Mouse (Mus musculus) c-Kit-positive CD71-positive TER-119-positive erythroid progenitor cells, embryonic 14.5 days (primary cell): Measurements from ENCODE around the gene Lnpep.
"Not testable (repeated sequence)": the region's sequence is repeated elsewhere in the genome, so short reads cannot be mapped to it uniquely, and the experiment has no call there.

Experiments
- DNase-seq: peaks from one replicate; pipeline ENCODE4 v3.0.0-alpha.2; 2013; ENCODE audit warnings: low spot score

Gene Lnpep

GRCm38 (mm10) chr17:17609523-17609922, 15.3 kb downstream of the Lnpep start:
- DNase-seq: no peak

DNA sequence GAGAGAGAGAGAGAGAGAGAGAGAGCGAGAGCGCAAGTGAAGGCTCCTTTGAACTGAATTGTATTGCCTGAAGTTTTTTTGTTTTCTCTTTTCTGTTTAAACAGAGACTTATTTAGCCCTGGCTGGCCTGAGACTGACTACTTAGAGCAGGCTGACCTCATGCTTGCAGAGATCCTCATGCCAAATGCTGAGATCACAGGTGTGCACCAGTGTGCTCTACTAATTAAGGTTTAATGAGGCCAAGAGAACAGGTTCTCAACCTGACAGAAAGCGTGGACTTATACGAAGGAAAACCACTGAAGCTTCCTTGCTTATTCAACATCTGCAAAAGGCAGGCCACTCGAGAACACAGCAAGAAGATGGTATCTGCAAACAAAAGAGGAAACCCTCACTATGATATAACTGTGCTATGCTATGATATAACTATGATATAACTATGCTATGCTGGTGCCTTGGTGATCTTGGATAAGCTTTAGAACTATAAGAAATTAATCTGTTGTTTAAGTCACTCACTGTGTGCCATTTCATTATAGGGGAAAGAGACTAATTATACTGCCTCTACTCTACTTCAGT, 16.3 kb downstream of the Lnpep start:
- no peak for DNase-seq

DNA sequence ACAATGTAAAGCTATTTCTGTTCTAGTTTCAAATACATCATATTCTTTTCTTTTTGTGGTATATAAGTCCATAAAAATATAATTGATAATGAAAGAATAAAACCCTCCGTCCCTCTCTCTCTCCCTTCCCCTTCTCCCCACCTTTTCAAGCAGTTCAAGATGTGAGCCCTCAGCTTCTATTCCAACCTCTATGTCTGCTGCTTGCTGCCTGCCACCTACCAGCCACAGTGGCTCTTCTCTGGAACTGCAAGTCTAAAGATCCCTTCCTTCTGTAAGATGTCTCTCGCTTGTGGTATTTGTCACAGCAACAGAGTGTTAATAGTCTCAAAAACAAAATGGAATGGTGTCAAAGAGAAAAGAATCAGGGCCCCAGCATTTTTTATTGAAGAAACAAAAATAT, 20.3 kb downstream of the Lnpep start:
- DNase-seq: no peak

DNA sequence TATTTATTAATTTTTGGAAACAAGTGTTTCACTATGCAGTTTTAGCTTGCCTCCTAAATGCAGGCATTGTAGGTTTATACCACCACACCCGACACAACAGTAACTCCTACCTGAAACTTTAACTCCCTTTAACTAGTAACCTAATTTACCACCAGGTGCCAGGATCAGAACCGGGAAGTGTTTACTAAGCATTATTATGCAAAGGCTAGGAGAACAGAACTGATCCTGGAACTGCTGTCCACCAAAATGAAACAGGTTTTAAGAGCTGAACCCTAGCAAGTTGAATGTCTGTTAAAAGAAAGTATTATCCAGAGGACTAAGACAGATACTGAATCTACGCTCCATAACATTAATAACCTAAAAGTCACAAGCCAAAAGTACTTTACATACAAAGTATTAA, 21.2 kb downstream of the Lnpep start:
- no peak for DNase-seq

GRCm38 (mm10) chr17:17602786-17603185, 22.1 kb downstream of the Lnpep start:
- no peak for DNase-seq

DNA sequence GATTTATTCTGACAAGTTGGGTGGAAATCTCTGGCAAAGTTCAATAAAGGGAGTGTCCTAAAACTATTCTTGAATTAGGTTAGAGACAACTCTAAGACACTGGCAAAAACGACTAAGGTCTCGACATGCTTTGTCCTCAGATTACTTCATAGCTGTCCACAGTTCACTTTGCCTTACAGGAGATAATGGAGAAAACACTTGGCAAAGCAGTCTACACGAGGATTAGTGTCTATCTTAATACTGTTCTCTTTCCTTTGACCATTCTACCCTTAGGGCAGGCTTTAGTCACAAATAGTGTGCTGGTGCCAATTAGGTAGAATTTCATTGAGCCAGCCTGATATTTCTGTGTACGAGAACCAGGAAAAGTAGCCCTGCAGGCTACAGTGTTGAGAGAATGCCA, 22.5 kb downstream of the Lnpep start:
- no peak for DNase-seq

DNA sequence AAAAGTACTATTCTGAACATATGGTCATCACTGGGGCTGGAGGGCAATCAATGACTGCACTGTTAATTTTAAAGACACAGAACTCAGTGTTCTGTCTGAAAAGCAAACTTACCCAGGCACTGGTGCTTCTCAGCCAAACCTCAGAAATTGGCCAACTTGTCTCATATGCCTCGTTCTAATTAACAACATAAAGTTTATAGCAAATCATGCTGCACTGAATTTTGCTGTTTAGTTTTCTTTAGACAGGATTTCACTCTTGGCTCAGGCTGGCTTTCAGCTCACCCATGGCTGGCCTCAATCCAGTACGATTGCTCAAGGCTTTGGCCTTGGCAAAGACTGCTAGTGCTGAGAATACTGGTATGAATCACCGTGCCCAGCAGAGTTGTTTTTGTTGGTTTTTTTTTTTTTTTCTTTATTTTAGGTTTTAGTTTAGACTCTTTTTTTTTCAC, 24.0 kb downstream of the Lnpep start:
- no peak for DNase-seq

DNA sequence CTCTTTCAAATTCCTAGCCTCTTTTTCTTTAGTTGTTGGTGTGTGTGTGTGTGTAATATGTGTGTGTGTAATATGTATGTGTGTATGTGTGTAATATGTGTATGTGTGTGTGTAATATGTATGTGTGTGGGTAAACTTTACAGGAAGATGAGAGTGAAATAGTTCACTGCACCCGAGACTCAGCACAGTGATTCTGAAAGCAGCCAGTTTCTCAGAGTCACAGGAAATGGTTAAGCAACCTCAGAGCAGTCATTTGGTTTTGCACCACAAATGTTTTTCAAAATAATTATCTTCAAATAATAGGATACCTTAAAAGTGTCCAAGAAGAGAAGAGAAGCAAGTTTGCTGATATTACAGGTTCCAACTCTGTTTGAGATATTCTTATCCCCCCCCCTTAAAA, 24.8 kb downstream of the Lnpep start:
- DNase-seq: no peak

- DNase-seq: no peak
These were observed 26.5 kb downstream of the Lnpep start for GRCm38 (mm10) chr17:17598355-17598754.

- no peak for DNase-seq
These were observed 31.9 kb downstream of the Lnpep start for GRCm38 (mm10) chr17:17592926-17593325.

- DNase-seq: no peak
These were observed 37.4 kb downstream of the Lnpep start for GRCm38 (mm10) chr17:17587333-17588047.

GRCm38 (mm10) chr17:17585115-17585514, 39.7 kb downstream of the Lnpep start:
- DNase-seq: no peak

DNA sequence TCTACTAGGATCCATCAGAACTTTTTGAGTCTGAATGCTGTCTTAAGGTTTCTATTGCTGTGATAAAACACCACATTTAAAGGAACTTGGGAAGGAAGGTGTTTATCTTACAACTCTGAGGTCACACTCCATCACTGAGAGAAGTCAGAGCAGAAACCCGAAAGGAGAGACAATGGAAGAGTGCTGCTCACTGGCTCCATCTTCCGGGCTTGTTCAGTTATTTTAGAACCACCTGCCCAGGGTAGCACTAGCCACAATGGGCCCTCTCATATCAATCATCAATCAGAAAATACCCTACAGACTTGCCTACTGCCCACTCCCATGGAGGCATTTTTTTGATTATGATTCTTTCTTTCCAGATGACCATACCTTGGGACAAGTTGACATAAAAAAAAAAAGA, 41.0 kb downstream of the Lnpep start:
- DNase-seq: no peak

DNA sequence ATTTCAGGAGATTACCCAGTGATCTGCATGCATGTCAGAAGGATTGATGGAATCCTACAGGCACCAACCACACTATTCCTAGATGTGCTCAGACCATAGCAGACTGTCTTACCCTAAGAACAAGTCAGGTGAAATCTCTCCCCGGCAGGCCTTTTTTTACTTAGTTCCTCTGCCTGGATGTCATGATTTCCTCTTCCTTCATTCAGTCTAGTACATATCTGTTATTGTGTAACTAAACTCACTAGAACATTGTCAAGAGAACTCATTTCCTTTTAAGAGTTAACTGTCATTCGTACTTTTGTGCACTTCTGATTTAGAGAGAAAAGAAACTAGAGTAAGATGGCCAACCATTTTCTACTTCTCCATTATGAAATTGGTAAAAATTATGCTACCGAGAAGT, 43.6 kb downstream of the Lnpep start:
- no peak for DNase-seq

DNA sequence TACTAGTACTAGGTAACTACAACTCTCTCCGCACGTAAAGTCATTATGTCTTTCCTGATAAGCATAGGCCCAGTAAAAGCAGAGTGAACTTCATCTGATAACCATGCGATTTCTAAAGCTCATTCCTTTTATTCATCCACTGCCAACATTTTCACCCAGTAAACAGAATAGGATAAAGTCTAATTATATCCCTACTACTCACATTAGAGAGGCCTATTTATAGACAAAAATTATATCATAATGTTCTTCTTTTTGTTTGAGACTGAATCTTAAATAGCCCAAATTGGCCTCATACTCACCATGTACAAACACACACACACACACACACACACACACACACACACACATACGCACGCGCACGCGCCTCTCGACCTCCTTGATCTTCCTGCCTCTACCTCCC, 48.5 kb downstream of the Lnpep start:
- no peak for DNase-seq

- DNase-seq: peak; percentile 51
These were observed 57.8 kb downstream of the Lnpep start for GRCm38 (mm10) chr17:17567071-17567470.

GRCm38 (mm10) chr17:17548958-17549357, 75.9 kb downstream of the Lnpep start:
- DNase-seq: no peak

DNA sequence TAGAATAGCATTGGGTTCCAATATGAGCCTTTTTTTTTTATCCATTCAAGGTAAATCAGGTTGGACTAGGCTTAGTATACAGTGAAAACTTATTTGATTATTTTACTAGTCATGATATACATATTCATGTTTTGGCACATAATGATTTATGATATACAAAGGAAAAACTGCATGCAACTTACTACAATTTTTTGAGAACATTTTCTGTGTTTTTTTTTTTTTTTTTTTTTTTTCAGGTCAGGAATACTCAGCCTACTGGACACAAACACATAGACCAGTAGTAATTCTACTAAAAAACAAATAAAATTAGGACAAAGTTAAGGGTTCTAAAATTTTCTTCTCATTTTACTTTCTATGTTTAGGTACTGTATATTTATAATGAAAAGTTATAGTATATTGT, 93.5 kb downstream of the Lnpep start:
- DNase-seq: no peak

DNA sequence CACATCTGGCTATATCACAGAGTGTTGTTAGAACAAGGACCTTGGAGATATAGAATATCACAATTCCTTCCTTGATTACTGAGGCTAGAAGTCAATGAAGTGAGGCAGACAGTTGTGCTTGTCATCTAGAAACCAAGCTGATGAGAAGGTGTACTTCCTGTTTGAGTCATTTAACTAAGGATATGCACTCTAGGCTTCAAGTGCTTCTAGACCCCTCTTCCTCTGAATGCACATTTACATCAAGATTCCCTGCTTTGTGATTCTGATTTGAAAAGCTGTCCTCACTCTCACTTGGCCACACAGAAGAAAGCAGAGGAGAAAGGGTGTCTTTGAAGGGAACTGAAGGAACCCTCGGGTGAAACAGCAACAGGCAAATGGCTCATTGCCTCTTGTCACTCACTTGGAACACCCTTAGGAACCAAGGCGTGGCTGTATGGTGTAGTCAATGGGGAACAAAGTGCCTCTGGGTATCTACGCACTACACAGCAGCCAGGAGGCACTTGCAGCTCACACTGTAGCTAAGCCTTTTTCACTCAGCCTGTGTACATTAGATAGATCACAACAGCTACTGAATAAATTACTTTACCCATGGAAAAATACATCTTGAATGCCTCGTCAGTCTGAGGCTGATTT, 108.3 kb downstream of the Lnpep start:
- DNase-seq: no peak

DNA sequence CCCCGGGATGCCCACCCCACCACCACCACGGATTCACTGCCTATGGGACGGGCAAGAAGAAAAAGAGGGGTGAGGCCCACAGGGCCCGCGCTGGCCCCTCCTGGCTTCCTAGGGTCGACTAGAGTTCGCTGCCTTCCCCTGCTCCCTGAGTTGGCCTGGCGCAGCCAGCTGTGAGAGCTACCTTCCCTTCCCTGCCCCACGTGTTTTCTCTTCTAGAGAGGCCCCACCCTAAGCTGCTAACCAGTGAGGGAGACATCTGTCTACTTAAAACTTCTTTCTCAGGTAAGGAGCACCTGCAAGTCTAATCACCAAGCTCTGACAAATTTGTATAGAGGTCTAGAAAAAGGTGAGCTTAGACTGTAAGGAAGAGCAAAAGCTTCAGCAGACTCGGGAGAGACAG, 118.2 kb downstream of the Lnpep start:
- no peak for DNase-seq

DNA sequence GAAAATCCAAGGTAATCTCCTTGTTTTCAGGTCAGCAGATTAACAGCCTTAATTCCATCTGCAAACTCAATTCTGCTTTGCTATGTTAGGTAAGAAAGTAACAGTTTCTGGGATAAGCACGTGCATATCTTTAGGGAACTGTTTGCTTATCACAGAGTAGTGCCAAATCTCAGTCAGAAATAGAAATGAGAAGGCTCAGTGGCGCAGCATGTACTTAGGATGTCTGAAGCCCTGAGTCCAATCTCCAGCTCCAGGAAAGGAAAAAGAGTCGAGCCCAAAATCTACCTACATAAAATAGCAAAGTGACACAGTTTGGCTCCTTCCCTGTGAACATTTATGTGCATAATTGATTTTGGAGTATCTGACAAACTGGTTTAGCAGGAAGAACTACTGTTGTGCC, 125.6 kb downstream of the Lnpep start:
- DNase-seq: no peak

DNA sequence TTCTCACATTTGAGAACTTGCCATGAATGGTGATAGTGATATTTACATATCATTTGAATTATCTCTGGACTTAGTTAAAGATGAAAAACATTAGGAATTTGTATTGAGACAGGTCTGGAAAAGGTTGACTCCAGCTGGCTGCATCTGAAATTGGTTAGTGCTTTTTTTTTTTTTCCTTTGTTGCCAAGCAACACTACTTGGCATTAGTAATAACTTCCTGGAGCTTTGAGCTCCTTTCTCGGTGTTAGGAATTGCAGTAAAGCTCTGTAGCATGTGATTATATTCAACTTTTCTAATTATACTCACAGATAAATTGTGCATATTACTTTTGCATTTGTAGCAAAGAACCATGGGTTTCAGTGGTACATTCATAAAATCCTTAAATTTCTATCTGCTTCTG, 126.0 kb downstream of the Lnpep start:
- no peak for DNase-seq

DNA sequence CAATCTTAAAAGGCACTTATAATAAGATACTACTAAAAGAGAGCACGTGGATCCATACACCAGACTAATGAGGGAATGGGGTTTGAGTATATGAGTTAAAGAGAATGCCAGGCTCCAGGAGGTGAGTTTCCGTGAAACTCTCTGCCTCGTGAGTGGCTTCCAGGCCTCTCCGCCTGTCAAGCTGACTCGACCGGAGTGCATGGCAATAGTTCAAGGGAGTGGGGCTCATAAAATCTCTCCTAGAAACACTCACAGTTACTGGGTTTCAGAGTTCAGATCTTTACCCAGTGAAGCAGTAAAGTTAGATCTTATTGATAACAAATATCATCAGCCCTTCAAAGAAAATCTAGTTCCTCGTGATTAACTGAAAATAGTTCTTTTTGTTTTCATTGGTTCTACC, 128.1 kb downstream of the Lnpep start:
- no peak for DNase-seq

DNA sequence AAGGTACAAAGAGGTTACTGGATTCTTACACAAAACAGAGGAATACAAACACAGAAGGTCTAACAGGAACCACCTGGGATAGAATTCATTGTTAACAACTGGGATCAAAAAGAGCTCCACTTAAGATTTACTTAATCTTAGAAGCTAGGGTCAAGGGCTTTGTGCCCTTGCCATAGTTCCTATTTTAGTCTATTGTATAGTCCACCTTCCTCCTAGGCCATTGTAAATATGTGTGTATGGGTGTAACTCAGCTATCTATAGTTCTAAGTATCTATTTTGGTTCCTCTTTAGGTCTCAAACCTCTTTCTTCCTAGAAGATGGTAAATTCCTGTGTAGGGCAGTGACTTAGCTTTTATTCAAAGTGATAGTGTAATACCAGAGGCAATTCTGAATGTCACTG, 128.6 kb downstream of the Lnpep start:
- not testable (repeated sequence) for DNase-seq
